Mouse (Mus musculus): ENCODE results near the gene Cd22.
"Not testable (repeated sequence)": the region's sequence is repeated elsewhere in the genome, so short reads cannot be mapped to it uniquely, and the experiment has no call there.

The Cd22 gene

GRCm38 (mm10) chr7:30859635-30860402 is 20.3 kb downstream of the Cd22 start:
- peak; percentile 54 to 72 for DNase-seq

GRCm38 (mm10) chr7:30859290-30859634 is 20.9 kb downstream of the Cd22 start:
- peak; percentile 57 to 79 for DNase-seq

DNA sequence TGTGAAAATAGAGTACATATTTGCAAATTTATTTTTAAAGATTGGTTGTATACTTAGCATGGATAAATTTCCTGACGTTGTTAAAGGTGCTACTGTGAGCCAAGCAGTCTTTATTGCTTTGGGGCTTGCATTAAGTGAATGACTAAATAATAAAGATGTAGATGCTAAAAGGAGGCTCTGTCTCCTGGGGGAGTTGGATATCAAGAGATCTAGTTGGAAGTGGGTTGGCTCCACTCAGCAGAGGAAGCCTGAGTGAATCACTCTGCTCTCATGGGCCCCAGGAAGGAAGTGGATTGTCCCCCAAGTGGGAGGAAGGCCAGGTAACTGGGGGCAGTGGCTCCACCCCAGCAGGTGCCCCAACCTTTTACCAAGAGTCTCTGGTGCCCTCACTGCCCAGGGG is 22.4 kb downstream of the Cd22 start:
- DNase-seq = no peak

- no peak for DNase-seq
Measured at GRCm38 (mm10) chr7:30856078-30856477, 24.1 kb downstream of the Cd22 start, which contains the start of gene Ffar3. Gene Ffar3 (minus strand): TSS chr7:30856178.

DNA sequence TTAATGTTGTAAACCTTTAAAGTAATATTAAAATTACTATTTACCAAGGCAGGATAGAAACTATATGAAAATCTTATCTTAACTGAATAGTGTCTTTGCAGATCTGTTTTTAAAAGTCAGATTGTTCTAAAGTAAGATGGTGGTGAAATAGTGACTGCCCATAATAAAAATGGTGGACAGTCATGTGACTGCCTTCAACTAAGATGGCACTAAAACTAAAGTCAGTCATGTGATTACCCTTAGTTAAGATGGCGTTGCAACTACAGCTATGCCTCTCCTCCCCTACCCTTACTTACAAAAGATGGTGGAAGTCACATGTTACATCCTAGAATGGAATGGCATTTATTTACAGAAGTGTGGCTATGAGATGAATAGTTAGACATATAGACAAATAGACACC is 28.7 kb downstream of the Cd22 start:
- no peak for DNase-seq

DNA sequence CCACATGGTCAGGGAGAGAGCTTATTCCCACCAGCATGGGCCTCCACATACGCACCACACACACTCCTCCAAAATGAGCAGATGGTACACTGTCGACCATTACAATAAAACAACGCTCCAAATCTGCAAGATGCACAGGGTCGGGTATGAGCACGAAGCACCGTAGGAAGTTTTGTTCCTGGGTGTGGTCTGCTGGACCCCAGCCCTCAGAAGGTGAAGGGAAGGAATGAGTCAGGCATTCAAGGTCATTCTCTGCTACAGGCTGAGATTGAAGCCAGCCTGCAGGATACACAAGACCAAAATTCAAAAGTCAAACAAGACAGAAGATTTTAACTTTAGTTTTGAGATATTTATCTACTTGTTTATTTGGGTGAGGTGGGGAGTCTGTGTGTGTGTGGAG is 32.2 kb downstream of the Cd22 start:
- no peak for DNase-seq

- DNase-seq = no peak
Measured at GRCm38 (mm10) chr7:30847386-30847785, 32.8 kb downstream of the Cd22 start.

GRCm38 (mm10) chr7:30846505-30847053 is 33.6 kb downstream of the Cd22 start:
- DNase-seq = no peak

DNA sequence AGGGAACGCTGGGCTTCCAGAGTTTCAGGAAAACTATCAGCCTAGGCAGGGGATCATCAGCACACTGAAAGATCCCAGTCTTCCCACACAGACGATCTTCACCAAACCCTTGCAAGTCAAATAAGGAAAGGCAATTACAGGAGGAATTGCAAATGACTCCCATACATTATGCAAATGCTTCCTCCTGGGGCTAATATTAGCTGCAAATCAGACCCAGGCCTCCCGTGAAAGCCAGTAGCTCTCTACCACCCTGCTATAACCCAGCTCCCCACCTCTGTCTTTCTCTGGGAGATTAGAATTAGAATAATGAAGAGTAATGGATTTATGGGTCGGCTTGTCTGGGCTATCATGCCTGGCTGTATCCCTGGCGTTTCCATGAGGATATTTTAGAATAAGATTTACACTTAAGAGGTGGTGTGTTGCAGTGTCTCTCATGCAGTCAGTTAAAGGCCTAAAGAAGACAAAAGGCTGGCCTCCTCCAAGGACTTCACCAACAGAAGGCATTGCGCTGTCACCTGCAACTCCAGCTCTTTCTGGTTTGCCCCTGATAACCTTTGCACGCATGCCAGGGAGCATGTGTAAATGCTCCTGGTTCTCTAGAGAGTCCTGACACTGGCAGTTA is 35.4 kb downstream of the Cd22 start:
- no peak for DNase-seq

- no peak for DNase-seq
Measured at GRCm38 (mm10) chr7:30842092-30842491, 38.0 kb downstream of the Cd22 start.

DNA sequence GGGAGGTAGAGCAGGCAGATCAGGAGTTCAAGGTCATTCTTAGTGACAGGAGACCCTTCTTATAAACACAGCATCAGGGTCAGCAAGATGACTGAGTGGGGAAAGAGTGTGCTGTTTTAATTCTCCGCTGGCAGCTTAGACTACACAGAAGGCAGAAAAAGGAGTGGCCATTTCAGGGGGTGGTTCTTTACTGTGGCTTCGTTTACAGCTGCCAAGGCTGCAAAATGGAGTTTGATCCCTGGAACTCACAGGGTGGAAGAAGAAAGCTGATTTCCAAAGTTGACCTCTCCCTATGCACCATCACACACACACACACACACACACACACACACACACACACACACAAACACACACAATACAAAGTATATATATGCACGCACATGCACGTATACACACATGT is 38.8 kb downstream of the Cd22 start:
- no peak for DNase-seq

DNA sequence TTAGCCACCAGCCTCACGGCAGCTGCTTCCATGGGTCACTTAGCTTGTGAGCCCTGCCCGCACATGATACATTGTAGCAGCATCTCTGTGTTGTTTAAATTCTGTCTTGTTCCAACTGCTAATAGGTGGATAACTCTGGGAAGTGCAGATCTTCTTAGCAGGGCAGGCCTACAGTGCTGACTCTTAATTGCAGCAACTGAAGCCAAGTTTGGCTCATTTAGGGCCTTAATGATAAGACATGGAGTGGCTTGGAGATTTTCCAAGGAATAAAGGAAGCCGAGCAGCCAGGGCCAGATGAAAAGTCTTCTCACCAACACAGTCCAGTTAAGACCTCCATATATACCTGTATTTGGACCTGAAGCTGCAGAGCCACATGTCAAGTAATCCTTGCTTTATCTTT is 39.8 kb downstream of the Cd22 start:
- no peak for DNase-seq

GRCm38 (mm10) chr7:30837277-30837676 is 42.9 kb downstream of the Cd22 start:
- DNase-seq = no peak

DNA sequence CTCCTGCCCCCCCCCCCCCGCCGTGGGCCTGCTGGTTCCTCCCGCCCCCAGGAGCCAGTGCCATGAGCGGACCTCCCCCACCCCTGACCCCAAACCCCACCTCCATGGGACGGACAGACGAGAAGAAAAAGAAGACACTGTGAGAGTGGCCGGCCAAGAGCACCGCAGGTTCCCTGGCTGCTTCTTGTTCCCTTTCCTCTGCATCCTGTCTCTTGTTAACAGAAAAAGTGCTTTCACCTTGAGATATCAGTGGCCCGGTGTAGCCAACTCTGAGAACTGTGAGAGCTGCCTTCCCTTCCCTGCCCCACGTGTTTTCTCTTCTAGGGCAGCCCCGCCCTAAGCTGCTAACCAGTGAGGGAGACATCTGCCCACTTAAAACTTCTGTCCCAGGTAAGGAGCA is 47.5 kb downstream of the Cd22 start:
- DNase-seq = not testable (repeated sequence)

- DNase-seq = no peak
Measured at GRCm38 (mm10) chr7:30832261-30832660, 47.9 kb downstream of the Cd22 start.

DNA sequence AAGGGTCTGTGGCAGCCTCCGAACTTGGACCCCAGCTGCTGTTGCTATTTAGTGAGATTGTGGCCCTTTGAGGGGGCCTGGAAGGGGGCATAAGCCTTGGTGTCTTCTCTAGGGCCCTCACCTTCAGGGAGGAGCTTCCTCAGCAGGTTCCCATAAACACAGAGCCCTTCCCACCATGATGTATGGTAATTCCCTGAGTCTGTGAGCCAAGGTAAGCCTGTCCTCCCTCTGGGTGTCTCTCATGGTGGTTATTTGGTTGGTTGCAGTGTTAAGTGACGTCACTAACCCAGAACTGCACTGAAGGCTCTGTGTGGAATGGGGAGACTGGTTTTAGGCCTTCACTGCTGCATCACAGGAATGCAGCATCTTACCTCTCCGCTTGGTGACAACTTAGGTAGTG is 50.7 kb downstream of the Cd22 start:
- DNase-seq = no peak

- DNase-seq = not testable (repeated sequence)
Measured at GRCm38 (mm10) chr7:30828871-30829270, 51.3 kb downstream of the Cd22 start.

DNA sequence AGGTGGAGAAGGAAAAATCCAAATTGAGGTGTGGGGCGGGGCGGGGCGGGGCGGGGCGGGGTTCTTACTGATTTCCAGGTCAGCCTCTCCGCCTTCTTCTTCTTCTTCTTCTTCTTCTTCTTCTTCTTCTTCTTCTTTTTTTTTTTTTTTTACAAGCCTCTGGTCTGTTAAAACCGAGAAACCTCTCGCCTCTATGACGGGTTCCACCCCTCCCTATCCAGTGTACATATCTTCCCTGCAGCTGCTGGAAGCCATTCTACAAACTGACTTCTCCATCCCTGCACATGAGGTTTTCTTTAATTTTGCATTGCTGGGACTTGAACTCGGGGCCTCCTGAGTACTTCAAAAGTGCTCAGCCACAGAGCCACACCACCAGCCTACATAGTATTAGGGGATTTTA is 53.5 kb downstream of the Cd22 start:
- DNase-seq = no peak

DNA sequence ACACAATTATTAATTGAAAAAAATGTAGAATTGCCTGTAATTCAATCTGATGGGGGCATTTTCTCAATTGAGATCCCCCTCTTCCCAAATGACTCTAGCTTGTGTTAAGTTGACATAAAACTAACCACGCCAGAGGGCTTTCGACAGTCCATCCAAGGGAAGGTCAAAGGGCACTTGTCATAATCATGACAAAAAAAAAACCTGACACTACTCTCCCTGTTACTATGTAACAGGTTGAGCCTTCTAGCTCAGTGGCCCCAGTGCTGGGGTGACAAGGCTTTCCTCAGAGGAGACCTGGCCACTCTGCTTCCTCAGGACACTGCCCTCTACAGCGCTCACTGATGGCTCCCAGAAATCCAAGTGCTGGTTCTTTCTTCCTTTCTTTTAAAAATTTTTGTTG is 55.8 kb downstream of the Cd22 start:
- no peak for DNase-seq

DNA sequence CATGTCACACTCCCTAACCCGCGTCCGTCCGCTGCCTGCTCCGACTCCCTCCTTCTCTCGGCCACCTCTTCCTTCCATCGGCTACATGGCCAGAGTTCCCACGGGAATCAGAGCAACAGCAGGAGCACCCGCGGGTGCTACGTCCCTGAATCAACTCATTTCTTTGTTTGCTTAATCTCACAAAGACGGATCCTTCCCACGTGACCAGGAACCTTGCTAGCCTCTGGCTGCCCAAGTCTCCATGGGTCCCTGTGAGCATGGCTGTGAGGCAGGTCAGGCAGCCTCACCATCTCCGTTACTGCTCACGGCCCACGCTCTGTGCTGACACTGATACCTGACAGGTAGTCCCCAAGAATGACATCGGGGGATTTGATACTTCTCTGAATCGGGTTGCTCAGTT is 56.5 kb downstream of the Cd22 start, which contains the start of gene Ffar2:
Gene Ffar2, minus strand, starts transcription at position 101 of the 400 bp plus-strand sequence.
- no peak for DNase-seq

- no peak for DNase-seq
Measured at GRCm38 (mm10) chr7:30821532-30821931, 58.6 kb downstream of the Cd22 start.

DNA sequence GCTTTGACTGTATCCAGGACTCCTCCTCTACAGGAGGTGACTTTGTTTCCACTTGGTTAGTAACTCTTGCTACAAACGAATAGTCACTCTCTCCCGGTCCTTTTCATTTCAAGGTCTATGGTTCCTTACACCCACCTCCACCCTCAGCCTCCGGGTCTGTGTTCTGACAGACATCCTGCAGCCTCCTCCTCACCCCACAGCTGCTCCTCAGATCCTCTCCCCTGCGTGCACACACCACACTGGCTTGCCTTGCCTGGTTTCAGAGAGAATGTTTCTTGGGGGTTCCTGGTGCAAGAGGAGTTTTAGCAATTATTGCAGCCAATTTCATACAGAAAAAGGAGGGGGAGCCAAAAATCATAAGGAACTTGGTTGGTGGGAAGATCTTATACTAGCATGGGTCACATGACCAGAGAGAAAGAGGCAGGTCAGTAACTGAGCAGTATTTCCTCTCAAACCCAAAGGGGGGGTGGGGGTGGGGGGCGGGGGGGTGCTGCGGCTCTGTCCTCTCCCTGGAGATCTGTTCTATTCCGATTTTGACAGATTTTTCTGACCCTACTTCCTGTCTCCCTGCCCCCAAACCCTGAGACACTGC is 59.2 kb downstream of the Cd22 start:
- no peak for DNase-seq

GRCm38 (mm10) chr7:30820131-30820530 is 60.0 kb downstream of the Cd22 start:
- no peak for DNase-seq

Measured in cerebellum, postnatal 25 days (tissue).